Mouse (Mus musculus): ENCODE data around the gene Mcoln3. TPM values are rescaled to one million over a fixed set of nuclear protein-coding genes. Genes with fewer than 3 reads are reported as not detected.

Gene Mcoln3
- total RNA-seq, 2 experiments from 2014 or later, result not detected

DNA sequence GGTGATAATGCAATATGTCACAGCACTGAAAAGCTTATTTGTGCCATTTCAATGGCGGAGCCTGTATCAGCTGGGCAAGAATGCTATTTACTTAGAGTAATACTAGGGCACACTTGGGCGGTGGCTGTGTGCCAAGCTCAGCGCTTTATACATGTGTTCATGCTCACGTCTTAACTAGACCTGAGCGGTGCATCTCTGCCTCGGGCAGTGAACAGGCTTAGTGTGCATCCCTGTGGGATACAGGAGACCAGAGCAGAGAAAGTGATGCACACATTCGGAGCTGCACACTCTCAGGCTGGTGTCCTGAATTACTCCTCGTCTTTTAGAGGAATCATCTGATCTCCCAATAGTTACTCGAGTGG, 6.2 kb downstream of the Mcoln3 start:
- no peak for DNase-seq
- intact Hi-C loops (cut with DNase I), result no loop called here

DNA sequence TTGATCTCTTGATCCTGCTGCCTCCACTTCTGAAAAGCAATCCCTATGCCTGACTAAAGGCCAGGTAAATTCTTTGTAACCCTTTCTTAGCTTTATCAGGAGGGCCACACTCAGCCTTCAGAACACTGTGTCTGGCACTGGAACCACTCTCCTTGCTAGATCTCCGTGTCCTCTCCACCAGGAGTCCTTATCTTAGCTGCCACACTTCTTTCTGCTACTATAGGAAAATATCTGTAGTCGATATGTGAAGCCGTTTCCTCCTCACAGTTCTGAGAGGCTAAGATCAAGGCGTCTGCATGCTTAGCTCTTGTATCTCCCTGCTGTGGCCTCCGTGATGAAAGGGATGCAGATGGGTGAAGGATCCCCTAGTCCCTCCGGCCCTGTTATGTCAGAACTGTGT, 10.0 kb downstream of the Mcoln3 start:
- intact Hi-C loops (cut with DNase I), result no loop called here
- no peak for DNase-seq

DNA sequence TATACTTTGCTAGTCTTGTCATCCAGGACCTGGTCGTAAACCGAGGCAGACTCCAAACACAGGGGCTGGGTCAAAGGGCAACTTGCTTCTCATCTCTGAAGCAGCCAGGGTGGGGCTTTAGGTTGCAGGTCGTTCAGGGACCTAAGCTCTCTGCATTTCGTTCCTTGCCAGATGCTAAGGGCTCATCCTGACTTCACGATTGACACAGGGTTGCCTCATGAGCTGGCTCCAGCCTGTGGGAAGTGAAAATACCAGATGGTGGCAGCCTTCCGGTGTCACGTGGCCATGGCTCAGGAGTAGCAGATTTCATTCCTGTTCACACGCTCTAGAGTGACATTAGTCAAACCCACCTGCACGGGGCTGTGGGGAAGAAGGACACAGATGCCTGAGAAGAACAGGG, 17.6 kb downstream of the Mcoln3 start:
- intact Hi-C loops (cut with DNase I), result no loop called here
- no peak for DNase-seq

DNA sequence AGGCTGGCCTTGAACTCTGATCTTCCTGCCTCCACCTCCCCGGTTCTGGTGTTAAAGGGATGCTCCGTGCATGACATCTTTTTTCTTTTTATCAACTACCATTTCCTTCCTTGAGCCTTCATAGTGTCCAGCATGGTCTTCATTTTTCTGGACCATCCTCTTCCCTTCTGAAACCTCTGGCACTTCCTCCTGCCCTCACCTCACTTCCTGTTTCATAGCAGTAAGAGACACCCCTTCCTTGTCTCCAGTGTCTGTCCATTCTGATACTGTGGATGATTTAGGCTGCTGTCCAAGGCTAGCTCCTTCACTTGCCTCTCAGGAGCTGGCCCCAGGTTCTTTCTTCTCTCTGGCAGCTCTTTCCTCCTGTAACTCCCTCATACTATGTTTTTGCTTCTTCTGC, 18.2 kb downstream of the Mcoln3 start:
- DNase-seq, result no peak
- intact Hi-C loops (cut with DNase I), result no loop called here

DNA sequence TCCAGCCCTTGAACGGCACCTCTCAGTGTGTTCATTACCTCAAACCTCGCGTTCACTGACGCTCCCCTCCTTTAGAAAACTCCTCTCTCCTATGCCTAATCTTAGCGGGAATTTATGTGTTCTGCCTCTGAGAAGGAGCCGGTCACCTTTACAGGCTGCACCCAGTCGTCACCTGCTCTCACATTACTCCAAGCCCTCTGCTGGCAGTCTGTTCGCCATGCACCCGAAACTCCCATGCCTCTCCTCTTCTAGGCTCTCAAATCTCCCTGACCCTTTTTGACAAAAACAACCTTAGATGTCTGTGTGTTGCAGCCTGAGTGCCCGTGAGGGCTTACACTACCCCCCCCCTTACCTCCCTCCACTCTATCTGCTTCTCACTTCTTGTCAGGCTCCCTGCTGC, 19.2 kb downstream of the Mcoln3 start:
- DNase-seq, result no peak
- intact Hi-C loops (cut with DNase I), result no loop called here

DNA sequence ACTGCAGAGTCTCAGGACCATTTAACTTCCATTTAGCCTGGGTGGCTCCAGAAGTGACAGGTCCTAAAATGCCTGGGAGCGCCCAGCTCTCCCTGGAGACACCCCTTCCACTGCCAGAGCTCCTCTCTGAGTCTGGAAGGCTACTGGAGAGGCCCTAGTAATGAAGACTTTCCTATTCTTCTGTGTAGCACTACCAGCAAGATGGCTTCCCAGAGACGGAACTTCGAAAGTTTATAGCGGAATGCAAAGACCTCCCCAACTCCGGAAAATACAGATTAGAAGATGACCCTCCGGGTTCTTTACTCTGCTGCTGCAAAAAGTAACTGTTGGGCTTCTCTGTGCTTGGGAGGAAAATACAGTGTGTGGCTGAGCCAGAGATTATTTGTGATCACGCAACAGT, 23.0 kb downstream of the Mcoln3 start:
- no peak for DNase-seq
- intact Hi-C loops (cut with DNase I), result no loop called here

DNA sequence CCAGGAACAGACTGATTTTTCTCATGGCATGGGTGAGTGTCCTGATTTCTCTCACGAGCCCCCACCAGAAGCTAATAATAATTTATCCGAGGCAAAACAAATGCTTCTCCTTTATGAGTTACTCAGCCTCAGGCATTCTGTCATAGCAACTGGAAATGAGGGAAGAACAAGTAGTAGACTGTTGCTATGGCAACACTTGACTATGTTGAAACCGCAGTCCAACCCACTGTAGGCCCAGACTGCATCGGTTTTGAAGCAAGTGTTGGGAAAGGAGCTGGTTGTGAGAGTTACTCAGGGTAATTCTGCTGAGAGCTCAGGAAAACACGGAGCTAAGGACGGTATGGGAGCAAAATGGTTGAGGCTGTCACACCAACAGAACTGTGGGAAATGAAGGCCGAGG, 25.3 kb downstream of the Mcoln3 start:
- intact Hi-C loops (cut with DNase I), result no loop called here
- DNase-seq, result no peak

DNA sequence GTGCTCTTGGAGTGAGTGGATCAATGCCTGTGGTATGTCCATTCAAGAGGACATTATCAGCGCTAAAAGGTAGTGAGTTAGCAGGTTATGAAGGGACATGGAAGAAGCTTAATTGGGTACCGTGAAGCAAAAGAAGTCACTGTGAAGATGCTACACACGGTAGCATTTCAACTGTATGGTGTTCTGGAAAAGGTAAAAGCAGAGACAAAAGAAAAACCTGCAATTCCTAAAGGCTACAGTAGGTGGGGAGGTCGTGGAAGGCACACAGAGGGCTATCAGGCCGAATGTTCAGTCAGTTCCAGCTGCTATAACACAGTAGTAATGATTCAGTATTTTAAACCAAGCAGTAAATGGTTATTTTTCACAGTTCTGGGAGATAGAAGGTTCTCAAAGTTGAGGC, 28.3 kb downstream of the Mcoln3 start:
- intact Hi-C loops (cut with DNase I), result no loop called here
- no peak for DNase-seq

DNA sequence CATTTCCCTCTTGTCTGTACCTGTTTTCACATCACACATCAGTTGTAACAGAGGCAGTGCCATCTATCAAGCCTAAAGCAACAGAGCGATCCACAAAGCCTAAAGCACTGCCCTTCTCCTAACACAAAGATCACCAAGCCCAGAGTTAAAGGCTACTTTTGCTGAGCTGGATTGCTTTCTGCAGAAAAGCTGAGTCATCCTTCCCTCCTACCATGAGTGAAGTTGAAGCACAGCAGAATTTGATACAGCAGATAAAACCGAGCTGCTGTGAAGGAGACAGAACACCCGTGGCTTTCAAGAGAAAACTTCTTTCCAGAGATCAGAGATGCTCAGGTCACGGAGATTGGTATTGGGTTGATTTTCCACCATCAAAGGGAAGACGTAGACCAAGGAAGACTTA, 28.9 kb downstream of the Mcoln3 start:
- intact Hi-C loops (cut with DNase I), result no loop called here
- no peak for DNase-seq

DNA sequence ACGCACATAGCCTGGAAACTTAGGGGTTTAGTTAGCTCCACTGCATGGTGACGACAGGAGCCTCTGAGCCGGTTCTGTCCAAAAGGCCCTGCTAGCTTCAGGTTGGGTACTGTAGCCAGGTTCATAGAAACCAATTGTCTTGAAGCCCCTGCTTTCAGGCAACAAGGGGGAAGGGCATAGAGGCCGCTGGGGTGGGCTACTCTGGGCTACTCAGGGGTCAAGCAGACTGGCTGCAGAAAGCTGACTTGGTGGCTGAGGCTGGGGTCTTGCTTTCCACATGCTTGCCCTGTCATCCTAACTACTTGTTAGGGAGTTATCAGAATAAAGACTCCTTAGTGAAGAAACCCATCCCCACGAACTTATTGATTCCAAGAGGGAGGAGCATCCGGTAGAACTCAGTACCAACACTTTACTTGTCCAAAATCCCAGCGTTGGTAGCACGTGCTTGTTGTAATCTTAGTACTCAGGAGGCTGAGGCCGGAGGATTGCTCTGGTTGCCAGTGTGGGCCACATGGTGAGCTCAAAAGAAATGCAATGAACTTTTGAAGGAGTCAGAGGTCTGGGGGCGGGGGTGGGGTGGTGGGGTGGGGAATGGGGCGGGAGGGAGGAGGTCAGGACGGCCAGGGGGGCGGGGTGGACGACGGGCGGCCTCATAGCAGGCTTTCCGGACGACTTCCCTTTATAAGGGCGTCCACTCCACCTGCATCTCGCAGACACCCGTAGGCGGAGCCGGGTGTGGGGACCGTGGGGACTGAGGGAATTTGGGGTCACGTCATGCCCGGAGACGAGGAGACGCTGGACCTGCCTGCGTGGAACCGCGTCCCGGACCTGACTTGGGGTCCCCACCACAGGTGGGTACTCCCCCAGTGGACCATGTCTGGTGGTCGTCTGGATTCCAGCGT, 32.2 kb downstream of the Mcoln3 start, which contains the start of gene Mcoln2:
TSS of gene Mcoln2 (plus strand) at position 678 of the 902 bp plus-strand sequence.
- peak in 1 of 2 experiments; percentile 14 for DNase-seq
- intact Hi-C loops (cut with DNase I), result no loop called here

DNA sequence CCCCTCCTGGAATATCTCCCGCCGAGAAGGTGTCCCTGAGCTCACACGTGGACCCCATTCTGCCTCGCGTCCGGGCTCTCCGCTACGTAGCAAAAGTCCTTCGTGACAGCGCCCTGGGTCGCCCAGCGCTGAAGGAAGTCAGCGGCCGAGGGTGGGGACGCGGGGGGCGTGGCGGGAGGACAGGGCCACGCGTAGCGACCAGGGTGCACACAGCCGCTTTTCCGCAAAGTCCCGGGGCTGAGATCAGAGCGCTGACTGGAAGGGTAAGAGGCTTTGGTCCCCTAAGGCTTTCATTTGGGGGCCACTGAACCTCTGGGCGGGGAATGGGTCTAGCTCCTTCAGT, 32.8 kb downstream of the Mcoln3 start:
- DNase-seq, result peak; percentile 47 to 53
- intact Hi-C loops (cut with DNase I), result no loop called here

DNA sequence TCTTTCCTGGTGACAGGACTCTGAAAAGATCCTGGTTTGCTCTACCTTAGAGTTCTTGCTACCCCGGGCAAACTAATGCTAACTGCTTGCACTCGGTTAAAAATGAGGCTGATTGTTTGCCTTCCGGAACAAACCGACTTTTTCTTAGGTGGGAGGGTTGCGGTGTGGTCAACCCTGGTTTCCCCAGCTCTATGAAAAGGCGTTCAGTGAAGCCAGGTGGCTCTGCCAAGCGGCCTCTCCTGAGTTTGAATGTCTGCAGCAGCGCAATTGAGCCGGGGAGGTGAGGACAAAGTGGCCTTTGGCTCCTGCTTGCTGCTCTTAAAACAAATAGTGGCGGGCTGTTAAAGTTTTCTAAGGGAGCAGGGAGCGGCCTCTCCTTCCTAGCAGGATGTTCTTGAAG, 33.3 kb downstream of the Mcoln3 start:
- intact Hi-C loops (cut with DNase I), result no loop called here
- no peak for DNase-seq

DNA sequence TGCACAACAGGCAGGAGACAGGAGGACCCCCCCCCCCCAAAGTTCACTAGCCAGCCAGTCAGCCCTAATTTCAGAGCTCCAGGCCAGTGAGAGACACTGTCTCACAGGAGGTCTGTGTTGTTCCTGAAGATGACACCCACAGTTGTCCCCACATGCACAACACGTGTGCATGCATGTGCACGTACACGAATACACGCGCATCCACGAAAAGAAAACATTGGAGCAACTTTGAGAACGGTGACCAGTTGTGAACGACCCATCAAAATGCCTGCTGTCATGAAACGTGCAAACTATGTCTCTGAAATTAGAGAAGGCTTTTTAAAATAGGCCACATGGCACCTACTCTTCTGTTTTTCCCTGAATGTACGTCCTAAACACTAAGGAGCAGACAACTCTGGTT, 34.1 kb downstream of the Mcoln3 start:
- intact Hi-C loops (cut with DNase I), result no loop called here
- no peak for DNase-seq

DNA sequence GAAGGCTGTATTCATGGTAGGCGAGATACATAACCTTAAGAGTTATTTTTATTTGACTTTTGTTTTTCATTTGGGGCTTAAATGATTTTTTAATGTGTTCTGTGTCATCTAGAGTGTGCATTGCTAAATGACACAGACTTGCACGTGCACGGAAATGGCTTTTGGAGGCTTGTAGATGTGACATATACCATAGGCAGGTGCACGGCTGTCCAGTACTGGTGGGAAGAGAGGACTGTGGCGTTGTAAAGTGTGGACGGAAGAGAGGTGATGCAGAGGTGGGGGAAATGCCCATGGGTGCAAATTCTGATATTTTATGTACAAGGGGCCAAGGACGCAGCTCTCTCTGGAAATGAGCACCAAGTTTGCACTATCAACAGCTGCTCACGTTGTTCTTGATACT, 34.5 kb downstream of the Mcoln3 start:
- intact Hi-C loops (cut with DNase I), result no loop called here
- no peak for DNase-seq

DNA sequence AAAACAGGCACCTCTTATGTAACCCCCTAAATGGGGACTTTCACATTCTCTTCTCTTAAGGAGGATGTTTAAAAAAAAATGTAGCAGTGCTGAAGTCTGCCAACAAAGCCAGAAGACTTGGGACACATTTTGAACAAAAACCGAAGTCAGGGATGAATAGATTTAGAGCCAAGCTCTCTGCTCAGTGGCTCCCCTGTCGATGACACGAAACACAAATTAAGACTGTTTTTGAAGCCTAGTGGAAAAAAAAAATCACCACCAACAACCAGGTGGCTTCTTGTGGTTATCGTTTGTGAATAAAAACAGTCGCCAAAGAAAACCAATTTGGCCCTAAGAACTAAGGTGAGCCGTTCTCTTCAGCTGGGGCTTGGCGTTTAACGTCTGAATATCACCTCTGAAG, 35.1 kb downstream of the Mcoln3 start:
- DNase-seq, result no peak
- intact Hi-C loops (cut with DNase I), result no loop called here

DNA sequence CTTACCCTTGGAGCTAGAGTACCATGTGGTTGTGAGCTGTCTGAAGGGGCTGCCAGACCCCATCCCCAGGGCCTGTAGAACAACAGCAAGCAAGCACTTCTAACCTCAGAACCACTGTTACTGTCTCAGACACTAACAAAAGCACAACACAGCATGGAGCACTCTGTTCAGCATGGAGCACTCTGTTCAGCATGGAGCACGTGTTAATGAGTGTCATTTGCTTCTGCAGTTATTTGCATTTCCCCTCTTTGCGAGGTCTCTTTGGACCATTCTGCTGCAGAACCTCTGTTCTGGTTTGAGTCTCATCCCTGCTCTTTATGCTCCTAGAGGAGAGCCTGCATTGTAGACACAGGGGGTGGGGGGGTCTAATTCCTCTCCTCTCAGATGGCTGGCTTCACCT, 35.7 kb downstream of the Mcoln3 start:
- intact Hi-C loops (cut with DNase I), result no loop called here
- no peak for DNase-seq

DNA sequence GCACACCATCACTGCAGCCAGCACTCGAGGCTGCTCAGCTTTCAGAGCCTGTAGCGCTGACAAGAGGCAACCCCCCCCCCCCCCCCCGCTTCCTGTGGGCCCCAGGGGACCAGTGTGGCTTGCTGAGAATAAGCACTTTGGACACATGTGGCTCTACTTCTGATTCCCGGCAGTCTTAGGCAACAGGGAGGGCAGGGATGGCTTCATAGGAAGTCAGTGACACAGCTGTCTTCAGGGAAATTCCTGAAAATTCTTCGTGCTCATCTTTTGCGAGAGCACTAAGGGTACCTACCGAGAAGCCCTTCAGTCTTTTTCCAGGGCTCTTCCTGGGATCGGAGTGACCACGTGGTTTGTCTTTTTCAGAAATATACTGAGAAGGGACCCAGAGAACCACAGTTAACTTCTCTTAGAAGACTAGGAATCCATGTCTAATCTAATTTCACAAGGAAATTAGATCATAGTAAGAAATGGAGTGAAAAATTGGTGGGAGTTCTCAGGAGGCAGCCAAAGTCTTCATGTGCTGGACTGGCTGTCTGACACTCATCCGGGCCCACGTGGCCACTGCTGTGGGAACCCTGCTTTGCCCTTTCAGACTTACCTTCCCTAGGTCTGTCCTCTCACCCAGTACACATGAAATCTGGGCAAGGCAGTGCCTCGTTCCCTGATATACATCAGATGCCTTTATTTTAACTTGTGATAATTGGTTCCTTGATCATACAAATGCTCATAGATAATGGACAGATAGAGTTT, 36.8 kb downstream of the Mcoln3 start:
- peak in 1 of 2 experiments; percentile 18 for DNase-seq
- intact Hi-C loops (cut with DNase I), result loop anchor here (2.0 kb wide), 1 partner anchor 23 kb away; no protein-coding TSS in a partner anchor

DNA sequence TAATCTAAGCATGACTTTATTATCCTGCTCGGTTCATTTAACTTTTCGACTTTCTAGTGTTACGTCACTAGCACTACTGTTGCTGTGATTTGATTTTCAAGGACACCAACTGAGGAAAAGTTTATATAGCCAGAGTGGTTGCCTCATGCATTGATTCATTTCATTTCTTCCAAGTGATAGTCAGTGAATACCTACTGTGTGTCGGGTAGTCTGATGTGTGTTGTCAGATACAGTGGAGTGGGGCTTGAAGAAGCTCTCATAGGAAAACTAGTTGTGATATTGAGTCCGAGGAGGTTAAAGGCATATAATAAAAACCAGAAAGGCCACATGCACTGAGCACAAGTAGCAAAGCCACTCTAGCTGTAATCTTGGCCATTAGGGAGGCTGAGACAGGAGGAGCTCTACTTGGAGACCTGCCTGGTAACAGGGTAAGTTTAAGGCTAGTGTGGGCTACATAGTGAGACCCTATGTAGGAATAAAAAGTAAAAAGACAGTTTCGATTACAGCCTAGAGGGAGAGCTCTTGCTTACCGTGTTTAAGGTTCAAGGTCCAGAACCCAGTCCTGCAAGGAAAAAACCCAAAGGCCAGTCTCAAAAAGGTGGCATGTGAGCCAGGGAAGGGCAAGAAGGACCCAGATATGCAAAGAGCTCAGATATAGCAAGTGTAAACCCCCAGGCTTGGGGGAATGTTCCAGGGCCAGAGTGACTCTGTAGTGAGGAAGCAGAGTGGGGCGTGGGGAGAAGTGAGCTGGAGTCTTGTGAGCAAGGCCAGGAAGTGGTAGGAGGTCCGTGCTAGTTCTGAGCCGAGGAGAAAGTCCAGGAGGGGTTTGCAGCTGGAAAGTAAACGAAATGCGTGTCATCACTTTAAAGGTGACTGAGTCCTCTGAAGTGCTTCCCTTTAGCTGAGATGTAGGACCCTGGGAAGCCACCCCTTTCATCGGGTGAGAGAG, 38.7 kb downstream of the Mcoln3 start:
- no peak for DNase-seq
- intact Hi-C loops (cut with DNase I), result loop anchor here (2.0 kb wide), 1 partner anchor 21 kb away; no protein-coding TSS in a partner anchor

DNA sequence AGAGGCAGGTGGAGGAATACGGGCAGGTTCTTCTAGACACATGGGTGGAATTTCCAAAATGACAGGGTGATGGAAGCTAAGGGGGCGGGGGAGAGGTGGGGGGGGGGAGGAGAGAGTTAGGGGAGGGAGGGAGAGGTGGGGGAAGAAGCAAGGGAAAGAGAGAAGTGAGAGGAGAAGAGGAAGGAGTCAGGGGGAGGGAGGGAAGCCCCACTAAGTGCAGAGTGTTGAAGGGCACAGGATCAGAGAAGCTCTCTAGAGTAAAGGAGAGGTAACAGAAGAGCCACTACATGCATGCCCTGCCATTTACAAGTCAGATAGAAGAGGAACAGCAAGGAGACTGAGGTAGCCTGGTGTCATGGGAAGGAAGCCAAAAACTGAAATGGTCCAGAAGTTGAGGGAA, 39.6 kb downstream of the Mcoln3 start:
- DNase-seq, result no peak
- intact Hi-C loops (cut with DNase I), result no loop called here

DNA sequence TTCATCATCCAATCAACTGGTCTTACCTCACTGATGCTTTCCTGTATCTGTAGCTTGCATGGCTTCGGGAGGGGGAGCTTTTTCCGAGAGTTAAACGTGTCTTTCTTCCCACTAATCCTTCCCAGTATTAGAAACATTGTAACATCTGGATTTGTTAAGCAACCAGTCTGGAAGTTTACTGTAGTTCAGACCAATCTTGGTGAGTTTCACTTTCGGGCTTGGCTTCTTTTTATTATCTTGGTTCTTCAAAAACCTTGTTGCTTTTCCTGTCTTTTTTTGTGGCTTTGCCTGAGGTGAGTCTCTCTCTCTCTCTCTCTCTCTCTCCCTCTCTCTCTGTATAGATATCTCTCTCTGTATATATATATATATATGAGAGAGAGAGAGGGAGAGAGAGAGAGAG, 40.8 kb downstream of the Mcoln3 start:
- intact Hi-C loops (cut with DNase I), result no loop called here
- no peak for DNase-seq

DNA sequence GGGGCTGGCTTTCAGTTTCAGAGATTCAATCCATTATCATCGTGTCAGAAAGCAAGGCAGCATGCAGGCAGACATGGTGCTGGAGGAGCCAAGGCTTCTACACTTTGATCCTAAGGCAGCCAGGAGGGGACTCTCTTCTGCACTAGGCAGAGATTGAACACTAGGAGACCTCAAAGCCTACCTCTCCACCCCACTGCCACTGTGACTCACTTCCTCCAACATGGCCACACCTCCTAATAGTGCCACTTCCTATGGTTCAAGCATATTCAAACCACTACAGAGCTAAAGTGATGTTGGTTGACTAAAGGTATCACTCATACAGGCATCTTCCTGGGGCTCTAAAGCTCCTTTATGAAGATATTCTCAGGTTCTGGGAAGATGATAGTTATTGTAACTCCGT, 42.1 kb downstream of the Mcoln3 start:
- intact Hi-C loops (cut with DNase I), result no loop called here
- no peak for DNase-seq

All from heart, postnatal 36 days (tissue).